Mouse (Mus musculus) leukemia stem cell, adult 10-12 weeks (primary cell): Measurements from ENCODE around the gene Gm21488. TPM values are rescaled to one million over a fixed set of nuclear protein-coding genes. Genes with fewer than 3 reads are reported as not detected.

Source experiments
- polyA plus RNA-seq: library from polyadenylated mRNA; stranded (reverse); fragments of >175 nt; gene quantifications from 2 replicates; pipeline ENCODE4 v1.2.3, GENCODE M21; 2012; ENCODE audit warnings: low replicate concordance

Gm21488 gene
- polyA plus RNA-seq, result not detected in 2 replicates

GRCm38 (mm10) chrY:27521820-27522219 lies at the start of gene Gm21488:
Gm21488 (minus strand) TSS chrY:27521920.

